Mouse (Mus musculus): Measurements from ENCODE around the gene Nf1.

DNA sequence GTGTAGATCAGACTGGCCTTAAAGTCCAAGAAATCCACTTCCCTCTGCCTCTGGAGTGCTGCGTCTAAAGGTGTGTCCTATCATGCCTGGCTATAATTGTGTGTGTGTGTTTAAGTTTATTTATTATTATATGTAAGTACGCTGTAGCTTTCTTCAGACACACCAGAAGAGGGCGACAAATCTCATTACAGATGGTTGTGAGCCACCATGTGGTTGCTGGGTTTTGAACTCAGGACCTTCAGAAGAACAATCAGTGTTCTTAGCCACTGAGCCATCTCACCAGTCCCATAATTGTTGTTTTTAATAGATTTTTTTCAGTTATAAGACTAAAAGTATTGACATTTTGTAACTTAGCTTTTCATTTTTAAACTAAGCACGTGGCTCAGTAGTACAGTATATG, 95.8 kb downstream of the Nf1 start:
- TF ChIP-seq GATA1 (IDR thresholded peaks at IDR 0.05; ENCODE audit: borderline replicate concordance, low read length) (no peak), TAL1 (conservative IDR thresholded peaks at IDR 0.05; ENCODE audit: low read depth, low read length) (no peak), CTCF (IDR thresholded peaks at IDR 0.05; ENCODE audit: low read depth, low read length) (no peak)

Measured in G1E (cell line).